Mouse (Mus musculus) lung, adult 18-20 months (tissue): ENCODE measurements around the gene Medag.

ENCODE experiments used
- DNase-seq, 2 experiments: peaks; one replicate each; pipeline ENCODE4 v3.0.0; 2022; ENCODE audit warnings: mixed read lengths in 2 of 2

The Medag gene

GRCm38 (mm10) chr5:149411509-149412193, at the start of gene Medag:
Gene Medag, plus strand, starts transcription at chr5:149411749.
- peak; percentile 79 to 80 for DNase-seq

- no peak for DNase-seq
These were observed 48.9 kb upstream of the Medag start for GRCm38 (mm10) chr5:149362626-149363025.

- no peak for DNase-seq
These were observed 47.4 kb upstream of the Medag start for GRCm38 (mm10) chr5:149363903-149364755.

- no peak for DNase-seq
These were observed 44.5 kb upstream of the Medag start for GRCm38 (mm10) chr5:149367011-149367410.

GRCm38 (mm10) chr5:149367544-149368466, 43.7 kb upstream of the Medag start:
- no peak for DNase-seq

GRCm38 (mm10) chr5:149368575-149369312, 42.8 kb upstream of the Medag start:
- DNase-seq: no peak

- DNase-seq: no peak
These were observed 42.0 kb upstream of the Medag start for GRCm38 (mm10) chr5:149369373-149370035.

- DNase-seq: no peak
These were observed 39.5 kb upstream of the Medag start for GRCm38 (mm10) chr5:149372018-149372417.

- DNase-seq: no peak
These were observed 38.3 kb upstream of the Medag start for GRCm38 (mm10) chr5:149373224-149373623.

- DNase-seq: no peak
These were observed 37.5 kb upstream of the Medag start for GRCm38 (mm10) chr5:149374026-149374425.

- no peak for DNase-seq
These were observed 36.3 kb upstream of the Medag start for GRCm38 (mm10) chr5:149375074-149375888.

GRCm38 (mm10) chr5:149375889-149376212, 35.7 kb upstream of the Medag start:
- DNase-seq: peak; percentile 78 to 82

- no peak for DNase-seq
These were observed 35.2 kb upstream of the Medag start for GRCm38 (mm10) chr5:149376367-149376766.

- DNase-seq: no peak
These were observed 34.3 kb upstream of the Medag start for GRCm38 (mm10) chr5:149377253-149377652.

GRCm38 (mm10) chr5:149378566-149378965, 33.0 kb upstream of the Medag start:
- DNase-seq: no peak

- no peak for DNase-seq
These were observed 32.3 kb upstream of the Medag start for GRCm38 (mm10) chr5:149379131-149379784.

- no peak for DNase-seq
These were observed 31.7 kb upstream of the Medag start for GRCm38 (mm10) chr5:149379861-149380260.

- DNase-seq: no peak
These were observed 31.1 kb upstream of the Medag start for GRCm38 (mm10) chr5:149380388-149380916.

GRCm38 (mm10) chr5:149381948-149382347, 29.6 kb upstream of the Medag start:
- DNase-seq: peak in 1 of 2 experiments; percentile 25

GRCm38 (mm10) chr5:149382601-149383000, 28.9 kb upstream of the Medag start:
- DNase-seq: no peak
